Mouse (Mus musculus) brain, embryonic 18.5 days (tissue): ENCODE measurements around the gene Sox5.

ENCODE experiments used
- DNase-seq: peaks from one replicate; pipeline ENCODE4 v3.0.0-alpha.2; 2012; ENCODE audit warnings: low read depth, low spot score

Gene Sox5

DNA sequence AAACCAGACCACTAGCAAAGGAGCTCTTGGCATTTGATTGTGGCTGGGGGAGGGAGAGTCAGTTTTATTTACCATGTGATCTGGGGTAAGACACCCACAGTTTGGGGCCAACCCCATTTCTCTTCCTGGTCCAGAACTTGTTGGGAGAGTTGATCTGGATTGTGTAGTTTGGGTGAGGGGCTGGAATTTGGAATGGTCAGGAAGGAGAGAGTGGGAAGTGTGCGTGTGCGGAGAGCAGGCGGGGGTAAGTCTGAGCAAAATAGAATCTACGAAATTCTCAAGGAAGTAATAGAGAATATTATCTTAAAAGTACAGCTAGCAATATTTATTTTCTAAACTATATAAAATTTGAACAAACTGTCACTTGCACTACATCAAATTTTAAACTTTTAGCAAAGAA, 445.0 kb downstream of the Sox5 start:
- DNase-seq = no peak

DNA sequence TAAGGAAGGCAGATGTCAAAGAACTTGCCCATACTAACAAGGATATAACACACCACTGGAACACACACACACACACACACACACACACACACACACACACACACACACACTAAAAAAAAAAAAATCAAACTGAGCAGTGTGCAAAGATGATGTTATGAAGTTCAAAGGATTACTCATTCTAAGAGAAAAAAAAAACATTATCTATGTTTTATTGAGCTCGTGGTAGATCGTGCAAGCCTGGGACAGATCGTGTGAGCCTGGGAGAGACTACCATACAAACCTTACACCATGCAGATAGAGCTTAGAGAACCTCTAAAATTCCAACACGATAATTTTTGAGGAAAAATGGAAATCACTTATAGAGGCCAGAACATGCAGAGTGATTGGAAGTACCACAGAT, 448.6 kb downstream of the Sox5 start:
- no peak for DNase-seq

DNA sequence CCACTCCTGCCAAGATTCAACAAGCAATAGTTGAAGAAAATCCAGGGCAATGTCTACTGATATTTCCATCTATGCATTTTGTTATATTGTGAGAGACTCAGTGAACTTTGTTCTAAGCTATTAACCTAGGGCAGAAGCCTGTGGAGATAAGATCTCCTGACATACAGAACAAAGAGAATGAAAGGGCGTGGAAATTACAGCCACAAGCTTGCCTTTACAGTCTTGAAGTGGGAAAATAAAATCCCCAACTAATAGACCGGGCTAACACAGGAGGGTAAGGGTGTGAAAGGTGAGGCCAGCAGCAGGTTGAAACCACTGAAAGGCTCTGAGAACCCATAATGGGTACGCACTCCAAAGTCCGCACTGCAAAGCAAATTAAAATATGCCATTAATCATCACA, 449.8 kb downstream of the Sox5 start:
- no peak for DNase-seq

DNA sequence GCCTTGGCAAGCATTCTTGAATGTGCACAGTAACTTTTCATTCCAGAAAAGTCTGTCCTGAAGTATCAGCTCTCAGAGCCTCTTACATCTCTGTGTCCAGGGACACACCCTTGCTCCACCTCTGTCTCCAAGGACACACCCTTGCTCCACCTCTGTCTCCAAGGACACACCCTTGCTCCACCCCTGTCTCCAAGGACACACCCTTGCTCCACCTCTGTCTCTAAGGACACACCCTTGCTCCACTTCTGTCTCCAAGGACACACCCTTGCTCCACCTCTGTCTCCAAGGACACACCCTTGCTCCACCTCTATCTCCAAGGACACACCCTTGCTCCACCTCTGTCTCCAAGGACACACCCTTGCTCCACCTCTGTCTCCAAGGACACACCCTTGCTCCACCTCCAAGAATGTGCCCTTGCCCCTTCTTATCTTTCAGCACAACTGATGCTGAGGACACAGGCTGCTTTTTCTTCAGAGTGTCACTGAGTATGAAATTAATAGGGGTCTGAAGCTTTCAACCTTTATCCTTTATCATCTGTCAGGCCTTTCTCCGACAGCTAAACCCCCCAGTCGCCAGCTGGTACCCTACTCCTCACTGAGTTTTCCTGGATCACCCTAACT, 452.4 kb downstream of the Sox5 start:
- no peak for DNase-seq

DNA sequence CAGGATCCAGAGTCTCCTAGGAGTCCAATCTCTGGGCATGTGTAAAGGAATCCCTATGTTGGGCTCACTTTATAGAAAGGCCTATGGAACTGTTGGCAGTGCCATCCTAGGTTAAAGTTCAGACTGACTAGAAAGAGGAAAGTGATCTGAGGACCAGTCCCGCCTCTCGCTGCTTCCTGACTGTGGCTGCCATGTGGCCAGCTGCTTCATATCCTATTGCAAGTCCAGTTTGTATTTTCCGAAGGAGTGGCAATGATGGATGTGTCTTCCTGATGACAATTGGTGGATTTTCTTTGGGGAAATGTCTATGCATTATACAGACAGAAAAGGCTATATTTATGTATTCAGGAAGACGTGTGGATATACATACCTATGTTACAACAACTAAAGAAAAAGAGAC, 453.0 kb downstream of the Sox5 start:
- no peak for DNase-seq

DNA sequence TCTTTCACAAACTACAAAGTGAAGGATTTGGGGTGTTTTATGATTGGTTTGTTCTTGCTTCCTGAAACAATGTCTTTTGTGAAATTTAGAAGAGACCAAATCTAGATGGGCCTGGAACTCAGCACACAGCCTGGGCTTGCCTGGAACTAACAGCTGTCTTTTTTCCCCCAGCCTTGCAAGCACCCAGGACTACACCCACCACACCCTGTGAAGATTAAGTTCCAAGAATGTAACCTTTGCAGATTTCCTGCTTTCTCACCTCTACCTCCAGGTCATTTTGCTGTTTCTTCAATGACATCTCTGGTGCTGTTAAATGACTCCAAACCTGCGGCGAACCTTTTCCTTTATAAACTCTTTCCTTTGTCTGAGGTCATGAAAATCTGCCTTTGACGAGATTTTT, 455.0 kb downstream of the Sox5 start:
- DNase-seq = no peak

DNA sequence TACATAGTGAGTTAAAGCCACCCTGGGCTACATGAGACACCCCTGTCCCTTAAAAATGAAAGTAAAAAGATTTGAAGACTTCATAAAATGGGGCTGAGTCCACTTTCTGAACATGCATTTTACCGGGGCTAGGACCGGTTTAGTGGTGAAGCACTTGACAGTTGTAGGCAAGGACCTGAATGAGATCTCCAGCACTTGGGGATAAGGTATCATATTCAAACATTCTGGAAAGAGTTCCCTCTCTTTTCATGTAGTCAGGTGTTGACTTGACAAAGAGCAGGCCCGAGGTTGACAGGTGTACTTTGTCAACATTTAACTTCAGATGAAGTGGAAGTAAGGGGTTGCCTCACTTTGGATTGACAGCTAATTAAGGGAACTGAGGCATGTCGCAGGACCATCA, 458.4 kb downstream of the Sox5 start:
- DNase-seq = no peak

DNA sequence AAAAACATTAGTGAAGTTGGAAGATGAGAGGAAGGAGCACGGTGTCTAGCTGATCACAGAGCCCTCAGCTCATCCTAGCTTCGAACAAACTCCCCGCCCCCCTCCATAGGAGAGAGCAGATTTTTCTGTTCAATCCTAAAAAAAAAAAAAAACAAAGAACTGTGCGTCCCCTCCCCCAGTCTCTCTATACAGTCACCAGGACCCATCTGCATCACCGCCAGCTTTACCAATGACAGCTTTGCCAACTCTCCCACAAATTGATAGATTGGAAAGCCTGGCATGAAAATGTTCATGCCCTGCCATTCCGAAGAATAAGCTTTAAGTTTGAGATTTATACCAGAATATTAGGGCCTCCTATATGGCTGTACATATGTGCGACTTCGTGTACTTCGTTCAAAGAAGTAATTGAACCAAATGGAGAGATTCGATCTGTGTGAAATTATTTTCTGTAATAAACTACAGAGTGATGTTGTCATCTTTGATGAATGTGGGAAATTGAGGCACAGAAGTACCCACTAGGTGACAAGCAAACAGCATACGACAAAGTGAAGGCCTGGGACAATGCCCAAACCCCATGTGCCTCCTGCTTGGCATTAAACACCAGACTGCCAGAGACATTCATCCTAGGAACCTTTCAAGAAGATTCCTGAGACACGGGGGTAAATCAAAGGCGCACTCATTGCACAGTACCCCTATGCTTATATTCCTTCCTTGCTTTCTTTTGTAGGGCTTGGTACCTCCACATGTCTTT, 459.3 kb downstream of the Sox5 start:
- DNase-seq = no peak

DNA sequence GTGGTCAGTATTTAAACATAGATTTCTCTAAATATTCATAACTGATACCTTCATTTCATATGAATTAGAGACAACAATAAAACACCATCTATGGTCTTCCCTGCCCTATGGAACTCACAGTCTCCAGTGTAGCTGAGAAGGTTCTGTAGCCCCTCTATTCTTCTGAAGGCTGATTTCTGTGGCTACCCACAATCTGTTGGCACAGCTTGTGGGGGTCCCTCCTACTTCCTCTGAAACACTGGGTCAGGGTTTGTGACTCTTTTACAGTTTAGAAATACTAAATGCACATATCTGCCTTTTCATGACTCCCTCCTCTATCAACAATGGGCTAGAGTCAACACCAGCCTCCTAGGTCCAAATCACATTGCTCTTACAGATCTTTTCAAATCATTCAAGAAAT, 461.4 kb downstream of the Sox5 start:
- DNase-seq = no peak

DNA sequence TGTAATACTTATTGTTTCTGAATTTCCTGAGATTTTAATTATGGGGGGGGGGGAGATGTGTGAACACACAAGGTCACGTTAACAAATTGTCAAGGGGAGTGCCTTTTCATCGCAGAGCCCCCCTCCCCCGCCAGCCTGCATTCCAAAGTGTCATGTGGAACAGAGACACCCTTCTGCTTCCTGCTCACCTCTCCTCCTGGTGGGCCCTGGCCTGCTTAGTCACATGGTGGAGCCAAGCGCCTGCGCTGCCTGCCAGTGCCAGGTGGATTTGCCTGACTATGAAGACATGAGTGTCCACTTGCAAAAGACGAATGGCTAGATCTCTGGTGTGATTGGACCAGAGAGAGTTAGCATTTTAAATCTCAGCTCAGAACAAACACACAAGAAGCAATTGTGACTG, 462.1 kb downstream of the Sox5 start:
- DNase-seq = no peak

DNA sequence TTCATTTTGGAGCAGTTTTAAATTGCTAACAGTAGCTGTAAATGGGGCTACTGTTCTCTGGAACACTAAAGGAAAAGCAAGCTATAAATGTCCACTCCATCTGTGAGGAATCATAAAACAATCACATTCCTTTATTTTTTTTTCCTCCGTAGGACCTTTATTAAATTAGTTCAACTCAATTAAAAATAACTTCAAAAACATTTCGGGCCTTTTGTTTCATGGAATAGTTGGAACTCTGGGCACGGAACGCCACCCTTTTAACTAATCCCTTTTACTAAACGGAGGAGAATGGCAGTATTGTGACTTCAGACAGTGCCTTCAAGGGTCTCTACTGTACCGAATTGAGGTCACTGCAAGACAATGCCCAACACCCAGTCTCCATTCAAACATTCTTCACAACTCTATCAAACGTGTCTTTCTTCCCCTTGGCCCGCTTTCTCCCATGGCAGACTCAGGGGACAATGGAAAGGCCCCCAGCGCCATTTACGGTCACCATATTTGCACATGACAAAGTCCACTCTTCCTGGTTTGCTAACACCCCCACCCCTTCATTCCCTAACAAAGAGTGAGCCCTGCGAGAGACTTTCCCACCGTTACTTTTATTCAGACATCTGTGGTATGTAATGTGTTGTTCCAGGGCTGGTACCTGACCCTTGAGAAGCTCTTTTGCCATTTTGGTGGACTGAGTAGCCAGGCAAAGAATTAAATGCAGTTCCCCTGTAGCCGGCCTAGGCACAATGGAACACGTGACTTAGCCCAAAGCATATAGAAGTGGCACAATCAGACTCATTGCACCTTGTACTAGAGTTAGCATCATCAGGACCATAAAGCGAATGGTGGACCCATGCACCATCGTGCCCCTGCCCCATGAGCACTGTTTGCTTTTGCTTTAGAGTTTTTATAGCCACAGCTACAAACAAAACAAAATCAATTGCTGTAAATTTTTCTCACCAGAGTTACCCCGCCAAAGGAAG, 468.7 kb downstream of the Sox5 start:
- no peak for DNase-seq

DNA sequence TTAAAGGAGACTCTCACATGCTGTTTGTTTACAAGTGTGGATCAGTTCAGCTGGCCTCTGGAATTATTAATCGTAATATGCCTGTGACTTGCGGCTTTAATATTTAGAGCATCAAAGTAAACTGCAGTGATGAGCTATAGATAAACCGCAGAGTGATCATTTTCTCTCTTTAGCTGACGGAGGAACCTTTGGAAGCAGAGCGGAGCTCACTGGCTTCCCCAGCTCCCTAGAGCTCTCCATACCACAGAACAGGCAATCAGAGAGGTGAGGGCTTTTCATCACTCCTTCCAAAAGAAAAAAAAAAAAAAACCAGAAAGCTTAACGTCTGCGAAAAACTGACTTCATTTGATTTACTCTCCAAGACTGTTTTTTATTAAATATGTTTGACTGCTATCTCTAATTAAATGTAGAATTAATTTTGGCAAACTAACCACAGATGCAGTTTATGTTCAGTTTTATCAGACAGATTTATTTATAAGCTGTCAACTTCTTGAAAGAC, 469.4 kb downstream of the Sox5 start:
- DNase-seq = no peak

DNA sequence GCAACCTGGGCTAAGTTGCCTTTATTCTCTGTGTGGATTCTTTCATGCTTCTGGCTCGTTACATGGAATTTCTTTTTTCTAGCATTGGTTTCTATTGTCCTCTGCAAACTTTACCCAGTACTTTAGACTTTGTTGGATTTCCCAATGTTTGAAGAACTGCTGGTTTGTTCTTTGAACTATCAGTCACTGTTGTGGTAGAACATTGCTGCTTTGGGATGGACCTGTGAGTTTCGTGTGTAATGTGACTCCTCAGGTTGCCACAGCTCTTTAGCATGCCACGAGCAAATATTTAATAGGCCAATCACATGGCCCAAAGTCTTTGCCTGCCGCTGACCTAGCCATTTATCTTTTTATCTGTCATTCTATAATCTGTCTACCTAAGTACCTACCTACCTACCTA, 470.0 kb downstream of the Sox5 start:
- no peak for DNase-seq

DNA sequence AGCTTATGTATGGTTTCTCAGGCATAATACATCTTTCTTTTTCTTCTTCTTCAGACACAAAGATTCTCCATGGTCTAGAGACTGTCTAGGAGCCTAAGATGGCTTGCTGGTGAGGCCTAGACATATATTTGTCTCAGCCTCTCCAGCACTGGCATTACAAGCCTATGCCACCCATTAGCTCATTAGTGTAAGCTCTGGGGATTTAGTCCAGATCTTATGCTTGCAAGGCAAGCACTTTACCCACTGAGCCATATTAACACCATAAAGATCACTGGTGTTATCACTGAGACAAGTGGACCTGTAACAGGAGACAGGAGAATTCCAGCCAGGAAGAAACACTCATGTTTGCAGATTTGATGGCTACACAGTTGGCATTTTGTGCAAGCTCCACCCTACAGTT, 472.6 kb downstream of the Sox5 start:
- no peak for DNase-seq

DNA sequence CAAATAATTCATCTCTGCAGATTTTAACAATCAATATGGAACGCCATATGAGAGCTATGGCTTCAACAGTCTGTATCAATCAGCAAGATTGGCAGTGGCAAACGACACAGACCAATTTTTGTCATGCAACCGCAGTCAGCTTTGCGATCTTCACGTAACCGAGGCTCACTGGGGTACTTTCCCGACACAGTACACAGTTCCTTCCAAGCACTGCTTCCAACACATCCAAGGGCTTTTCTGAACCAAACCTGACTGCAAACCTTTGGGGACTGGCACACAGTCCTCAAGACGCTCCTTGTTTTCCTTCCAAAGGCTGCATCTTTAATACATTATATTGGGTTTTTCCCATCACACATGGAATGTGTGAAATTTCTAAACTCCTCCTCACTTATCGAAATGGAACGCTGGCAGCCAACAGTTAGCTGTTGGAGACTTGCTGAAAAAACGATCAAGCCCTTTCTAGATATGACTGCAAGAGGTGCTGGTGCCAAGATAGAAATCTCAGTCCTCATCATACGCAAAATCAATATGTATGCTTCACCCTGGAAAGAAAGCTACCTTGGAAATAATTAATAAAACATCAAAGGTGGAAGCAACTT, 474.1 kb downstream of the Sox5 start:
- no peak for DNase-seq

DNA sequence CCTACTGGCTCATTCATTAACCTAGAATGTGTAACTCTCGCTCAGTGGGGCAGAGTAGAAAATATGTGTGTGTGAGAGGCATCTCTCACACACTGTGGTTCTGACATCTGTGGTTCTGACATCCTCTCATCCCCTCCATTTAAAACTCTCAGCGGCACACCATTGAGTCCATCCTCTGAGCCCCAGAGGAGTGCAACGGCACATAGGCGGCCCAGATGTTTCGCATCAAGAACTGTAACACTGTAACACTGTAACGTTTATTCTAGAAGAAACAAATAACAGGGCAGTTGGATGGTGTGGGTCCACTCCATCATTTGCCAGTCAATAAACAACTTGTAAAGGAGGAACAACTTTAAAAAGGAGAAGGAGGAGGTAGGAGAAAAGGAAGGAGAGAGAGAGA, 479.0 kb downstream of the Sox5 start:
- DNase-seq = no peak

DNA sequence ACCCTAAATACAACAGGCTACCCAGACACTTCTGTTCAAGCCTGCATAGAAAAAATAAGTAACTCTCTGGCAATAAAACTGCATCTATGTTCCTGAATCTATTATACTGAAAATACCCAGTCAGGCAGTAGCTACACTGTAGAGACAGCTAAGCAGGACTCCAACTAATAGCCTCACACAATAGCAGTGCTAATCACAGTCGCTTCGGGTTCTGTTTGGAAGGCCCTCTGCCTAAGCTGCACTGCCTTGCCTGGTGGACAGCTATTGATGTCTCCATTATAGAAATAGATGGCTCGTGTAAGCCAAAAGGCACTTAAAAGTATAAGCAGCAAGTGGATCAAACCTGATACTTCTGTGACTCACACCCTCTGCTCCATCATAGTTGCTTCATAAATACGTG, 480.7 kb downstream of the Sox5 start:
- no peak for DNase-seq

DNA sequence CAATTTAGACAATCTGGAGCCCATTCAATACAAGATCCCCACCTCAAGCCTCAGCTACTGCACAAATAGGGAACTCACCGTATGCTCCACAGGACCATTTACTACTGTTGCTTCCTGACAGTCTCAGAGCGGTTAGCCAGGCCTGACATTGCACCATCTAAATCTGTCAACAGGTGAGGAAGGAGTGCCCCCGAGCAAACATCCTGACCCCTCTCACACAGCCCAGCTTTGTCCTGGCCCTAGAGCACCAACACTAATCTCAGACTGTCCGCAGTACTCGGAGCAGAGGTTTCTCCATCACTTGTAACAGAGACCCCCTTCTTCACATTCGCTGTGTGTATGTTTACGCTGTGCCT, 482.3 kb downstream of the Sox5 start:
- no peak for DNase-seq

DNA sequence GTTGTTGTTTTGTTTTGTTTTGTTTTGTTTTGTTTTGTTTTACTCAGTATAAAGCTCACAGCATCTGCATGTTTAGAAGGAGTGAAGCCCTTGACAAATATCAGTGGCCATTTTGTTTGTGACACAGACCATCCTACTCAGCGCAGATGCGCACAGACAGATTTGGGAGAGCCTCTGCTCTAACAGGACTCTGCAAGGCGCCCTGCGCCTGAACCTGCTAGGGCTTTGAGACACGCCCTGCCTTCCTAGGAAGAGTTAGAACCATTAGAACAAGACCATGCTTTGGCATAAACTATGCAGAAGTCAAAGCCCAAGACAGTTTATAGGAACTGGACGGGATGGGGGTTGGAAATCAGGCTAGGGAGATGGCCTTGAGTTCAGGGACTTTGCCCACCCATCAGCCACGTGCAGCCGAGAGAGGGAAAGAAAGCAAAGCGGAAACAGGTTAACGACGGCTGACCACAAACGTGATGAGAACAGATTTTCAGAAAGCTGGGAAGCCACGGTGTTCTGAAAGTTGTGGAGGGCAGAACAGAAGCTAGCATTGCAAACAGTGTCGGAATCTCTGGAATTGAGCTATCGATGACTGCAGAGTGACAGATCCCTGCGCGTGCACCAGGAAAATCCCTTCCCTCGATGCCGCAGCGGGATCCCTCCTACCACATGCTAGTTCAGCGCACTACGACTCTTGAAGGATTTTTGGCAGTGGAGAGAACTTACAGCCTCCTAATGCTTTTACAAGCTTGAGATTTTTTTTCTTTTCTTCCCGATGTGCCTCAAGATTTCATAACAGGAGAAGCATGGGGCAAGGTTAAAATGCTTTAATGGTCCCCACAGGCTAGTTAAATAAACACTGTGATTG, 482.9 kb downstream of the Sox5 start:
- DNase-seq = no peak

DNA sequence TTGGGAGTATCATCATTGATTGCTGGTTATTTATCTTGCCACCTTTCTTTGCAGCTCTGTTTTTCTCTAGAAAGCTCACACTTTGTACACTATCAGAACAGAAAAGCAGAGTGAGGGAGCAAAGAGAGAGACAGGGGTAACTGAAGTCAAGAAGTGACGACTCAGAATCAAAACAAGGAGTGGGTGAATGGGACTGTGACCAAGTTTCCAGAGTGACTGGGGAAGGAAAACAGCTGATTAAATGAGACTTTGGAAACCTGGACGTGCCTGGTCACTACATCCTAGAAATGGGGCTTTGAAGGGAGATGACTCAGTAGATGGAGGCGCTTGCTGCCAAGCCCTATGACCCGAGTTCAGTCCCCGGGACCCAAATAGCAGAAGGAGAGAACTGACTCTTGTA, 483.9 kb downstream of the Sox5 start:
- DNase-seq = no peak

DNA sequence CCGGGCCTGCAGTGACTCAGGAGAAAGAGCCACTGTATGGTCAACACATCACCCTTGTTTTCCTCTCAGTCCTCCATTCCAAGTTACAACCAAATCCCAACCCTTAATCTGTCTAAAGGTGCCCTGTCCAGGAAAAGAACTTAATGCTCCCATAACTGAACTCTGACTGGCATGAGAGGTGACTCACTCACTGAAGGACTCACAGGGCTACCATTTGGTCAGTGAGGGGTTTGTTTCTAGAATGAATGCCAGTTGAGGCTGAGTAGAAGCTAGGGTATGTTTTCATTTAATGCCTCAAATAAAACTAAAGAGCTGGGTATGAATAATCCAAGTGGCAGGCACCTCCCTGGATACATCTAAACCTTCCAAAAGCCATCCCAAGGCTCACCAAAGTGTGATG, 484.6 kb downstream of the Sox5 start:
- no peak for DNase-seq
